Mouse (Mus musculus): ENCODE data around the gene Gng2.

Gng2 gene

GRCm38 (mm10) chr14:19976421-19977270 lies 781 bp downstream of the Gng2 start:
- peak; percentile 60 for DNase-seq (ENCODE audit: low read depth, low spot score)

DNA sequence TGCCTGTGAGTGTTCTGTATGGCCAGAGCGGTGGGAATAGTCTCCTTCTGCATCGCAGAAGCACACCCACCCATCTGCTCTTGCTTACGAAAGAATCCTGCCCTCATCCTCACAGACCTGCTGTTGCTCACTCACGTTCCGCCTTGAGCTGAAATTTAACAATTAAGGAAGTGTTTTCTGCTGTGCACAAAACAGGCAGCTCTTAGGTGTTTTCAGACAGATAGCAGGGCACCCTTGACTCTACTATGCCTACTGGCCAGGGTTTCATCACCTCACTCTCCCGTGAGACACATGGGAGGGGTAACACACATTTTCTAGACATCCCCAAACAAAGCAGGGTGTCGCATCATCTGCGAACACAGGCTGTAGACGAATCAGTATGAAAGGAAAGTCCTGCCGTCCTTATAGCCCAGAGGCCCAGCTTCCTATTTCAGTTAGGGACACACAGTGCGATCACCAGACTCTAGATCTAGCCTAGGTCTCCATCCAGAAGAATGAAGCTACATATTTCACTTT lies 2.4 kb downstream of the Gng2 start:
- DNase-seq (ENCODE audit: low read depth, low spot score), result peak; percentile 54

DNA sequence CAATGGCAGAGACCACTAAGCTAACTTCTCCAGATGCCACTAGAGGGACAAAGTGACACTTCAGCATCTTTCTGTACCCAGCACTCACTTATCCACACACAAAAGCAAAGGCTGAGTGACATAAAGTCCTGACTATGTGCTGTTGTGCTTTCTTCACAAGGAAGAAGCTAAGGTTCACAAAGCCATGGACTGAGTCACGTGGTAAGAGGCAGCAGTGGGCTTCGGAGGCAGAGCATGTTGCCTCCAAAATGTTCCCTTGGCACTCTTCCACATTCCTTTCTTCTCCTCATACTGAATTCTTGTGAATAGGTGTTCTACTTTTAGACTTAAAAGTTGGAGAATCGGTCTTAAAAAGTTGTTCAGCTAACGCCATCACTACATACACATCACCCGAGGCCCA lies 3.0 kb downstream of the Gng2 start:
- no peak for DNase-seq (ENCODE audit: low read depth, low spot score)

DNA sequence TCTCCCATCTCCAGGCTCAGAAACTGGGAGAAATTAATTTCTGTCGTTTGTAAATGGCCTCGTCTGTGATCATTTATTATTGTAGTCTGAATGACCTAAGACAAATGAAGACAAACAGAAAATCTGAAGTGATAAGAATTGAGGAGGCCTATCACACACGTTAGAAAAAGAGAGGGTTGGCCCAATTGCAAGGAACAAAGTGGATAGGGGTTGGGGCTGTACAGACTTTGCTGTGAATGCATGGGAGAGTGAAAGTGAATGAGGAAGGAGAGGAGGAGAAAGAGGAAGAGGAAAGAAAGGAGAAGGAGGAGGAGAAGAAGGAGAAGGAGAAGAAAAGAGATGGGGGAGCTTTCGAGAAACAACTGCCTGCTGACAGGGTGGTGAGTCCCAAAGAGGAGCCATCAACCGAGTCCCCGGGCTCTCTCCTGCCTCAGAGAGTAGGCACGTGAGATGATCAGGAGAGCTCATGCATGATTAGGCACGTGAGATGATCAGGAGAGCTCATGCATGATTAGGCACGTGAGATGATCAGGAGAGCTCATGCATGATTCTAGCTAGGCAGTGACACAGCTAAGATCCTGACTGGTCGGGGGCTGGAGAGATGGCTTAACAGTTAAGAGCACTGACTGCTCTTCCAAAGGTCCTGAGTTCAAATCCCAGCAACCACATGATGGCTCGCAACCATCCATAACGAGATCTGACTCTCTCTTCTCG lies 5.0 kb downstream of the Gng2 start:
- DNase-seq (ENCODE audit: low read depth, low spot score), result no peak

DNA sequence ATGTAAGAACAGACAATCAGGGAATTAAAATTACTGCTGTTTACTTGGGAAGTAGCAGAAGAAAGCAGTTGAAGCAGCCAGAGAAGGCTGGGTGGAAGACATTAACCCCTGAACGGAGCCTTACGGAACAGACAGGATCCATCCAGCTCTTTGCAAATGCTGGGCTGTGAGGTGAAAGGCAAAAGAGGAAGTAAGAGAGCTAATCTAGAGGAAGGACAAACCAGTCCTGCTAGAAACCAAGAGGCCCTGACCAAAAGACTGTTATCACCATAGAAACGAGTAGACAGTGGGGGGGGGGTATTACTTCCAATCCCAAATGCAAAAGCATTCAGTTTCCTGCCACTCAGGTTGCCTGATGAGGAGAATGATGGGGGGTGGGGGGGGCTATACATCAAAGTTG lies 6.6 kb downstream of the Gng2 start:
- DNase-seq (ENCODE audit: low read depth, low spot score), result no peak

- DNase-seq (ENCODE audit: low read depth, low spot score), result no peak
These were observed 7.2 kb downstream of the Gng2 start for GRCm38 (mm10) chr14:19970106-19970785.

DNA sequence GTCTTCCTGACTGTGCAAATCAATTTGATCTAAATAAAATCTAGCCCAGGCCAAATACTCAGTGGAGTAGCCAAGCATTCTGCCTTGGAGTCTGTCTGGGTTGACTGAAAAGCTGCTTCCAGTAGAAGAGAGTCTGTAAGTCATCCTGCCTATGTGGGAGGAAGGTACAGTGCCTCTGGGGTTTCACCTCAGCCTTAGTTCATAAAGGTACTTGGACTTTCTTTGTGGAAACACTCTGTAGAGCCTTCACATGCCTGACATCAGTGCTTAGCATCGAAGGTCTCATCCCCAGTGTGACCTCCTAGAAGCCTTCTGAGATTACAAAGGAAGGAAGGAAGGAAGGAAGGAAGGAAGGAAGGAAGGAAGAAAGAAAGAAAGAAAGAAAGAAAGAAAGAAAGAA lies 7.9 kb downstream of the Gng2 start:
- DNase-seq (ENCODE audit: low read depth, low spot score), result no peak

GRCm38 (mm10) chr14:19969011-19969521 lies 8.4 kb downstream of the Gng2 start:
- no peak for DNase-seq (ENCODE audit: low read depth, low spot score)

GRCm38 (mm10) chr14:19968321-19969010 lies 9.0 kb downstream of the Gng2 start:
- no peak for DNase-seq (ENCODE audit: low read depth, low spot score)

GRCm38 (mm10) chr14:19967482-19967881 lies 9.9 kb downstream of the Gng2 start:
- peak; percentile 80 for DNase-seq (ENCODE audit: low read depth, low spot score)

- no peak for DNase-seq (ENCODE audit: low read depth, low spot score)
These were observed 13.4 kb downstream of the Gng2 start for GRCm38 (mm10) chr14:19963961-19964505.

- DNase-seq (ENCODE audit: low read depth, low spot score), result no peak
These were observed 15.2 kb downstream of the Gng2 start for GRCm38 (mm10) chr14:19961924-19962915.

- DNase-seq (ENCODE audit: low read depth, low spot score), result no peak
These were observed 17.6 kb downstream of the Gng2 start for GRCm38 (mm10) chr14:19959860-19960259.

DNA sequence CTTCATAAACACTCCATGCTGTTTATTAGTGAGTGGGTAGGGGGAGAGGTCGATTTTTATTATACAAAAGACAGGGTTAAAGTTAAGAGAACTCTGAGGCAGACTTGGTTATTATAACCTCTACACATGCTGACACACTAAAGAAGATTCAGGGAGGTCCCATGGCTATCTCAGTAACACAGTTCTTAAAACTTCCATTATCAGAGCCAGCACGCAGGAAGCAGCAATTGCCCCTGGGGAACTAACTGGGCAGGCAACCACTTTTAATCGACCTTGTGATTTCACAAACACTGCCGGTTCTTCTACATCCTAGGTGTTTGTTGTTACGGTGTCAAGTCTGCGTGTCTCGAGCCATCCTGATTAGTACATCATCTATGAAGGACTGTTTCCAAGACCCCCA lies 22.4 kb downstream of the Gng2 start:
- DNase-seq (ENCODE audit: low read depth, low spot score), result no peak

- DNase-seq (ENCODE audit: low read depth, low spot score), result no peak
These were observed 26.6 kb downstream of the Gng2 start for GRCm38 (mm10) chr14:19950812-19951211.

GRCm38 (mm10) chr14:19949475-19949874 lies 28.0 kb downstream of the Gng2 start:
- peak; percentile 65 for DNase-seq (ENCODE audit: low read depth, low spot score)

- DNase-seq (ENCODE audit: low read depth, low spot score), result no peak
These were observed 31.2 kb downstream of the Gng2 start for GRCm38 (mm10) chr14:19946221-19946620.

DNA sequence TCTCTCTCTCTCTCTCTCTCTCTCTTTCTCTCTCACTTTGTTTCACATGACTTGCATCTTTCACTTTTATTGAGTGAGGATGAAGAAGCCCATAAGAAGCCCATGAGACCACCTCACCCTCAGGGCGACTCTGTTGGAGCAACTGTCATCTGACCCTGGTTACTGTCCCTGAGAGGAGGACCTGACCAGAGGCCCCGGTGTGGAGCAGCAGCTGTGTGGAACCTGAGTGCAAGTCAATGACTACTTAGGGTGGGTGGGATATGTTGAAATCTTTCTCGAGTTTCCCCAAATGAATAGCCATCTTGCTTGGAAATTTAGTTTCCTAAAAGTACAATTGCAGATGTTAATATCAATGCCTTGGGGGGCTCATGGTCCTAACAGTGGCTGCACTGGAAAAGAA lies 34.7 kb downstream of the Gng2 start:
- no peak for DNase-seq (ENCODE audit: low read depth, low spot score)

GRCm38 (mm10) chr14:19942329-19942728 lies 35.1 kb downstream of the Gng2 start:
- no peak for DNase-seq (ENCODE audit: low read depth, low spot score)

DNA sequence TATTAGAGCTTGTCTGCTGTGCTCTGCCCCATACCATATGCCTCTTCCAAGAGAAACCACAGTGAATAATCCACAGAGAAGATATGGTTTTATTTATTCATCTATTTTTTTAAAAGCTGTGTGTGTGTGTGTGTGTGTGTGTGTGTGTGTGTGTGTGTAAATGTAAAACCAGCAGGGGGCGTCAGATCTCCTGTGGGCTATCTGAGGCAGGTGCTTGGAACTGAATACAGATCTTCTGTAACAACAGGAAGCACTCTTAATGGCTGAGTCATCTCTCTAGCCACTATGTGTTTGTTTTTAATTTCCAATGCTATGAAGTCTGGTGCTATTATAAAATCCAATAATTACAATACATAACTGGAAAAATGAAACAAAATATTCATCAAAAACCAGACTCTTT lies 37.4 kb downstream of the Gng2 start:
- DNase-seq (ENCODE audit: low read depth, low spot score), result no peak

All from telencephalon, adult 2 months (tissue).